Mouse (Mus musculus) right cerebral cortex, postnatal 10 days (tissue): ENCODE results near the gene Tubgcp3.
"Not testable (repeated sequence)": the region's sequence is repeated elsewhere in the genome, so short reads cannot be mapped to it uniquely, and the experiment has no call there.

Experiments used
- DNase-seq, 2 experiments: peaks; one replicate each; pipeline ENCODE4 v3.0.0; 2021; ENCODE audit warnings: low spot score in 2 of 2

Gene Tubgcp3

GRCm38 (mm10) chr8:12672056-12672881 lies at the start of gene Tubgcp3:
Gene Tubgcp3 (minus strand): TSS chr8:12672248.
- DNase-seq: peak; percentile 93 to 95

GRCm38 (mm10) chr8:12719091-12719490 lies 47.0 kb upstream of the Tubgcp3 start:
- no peak for DNase-seq

DNA sequence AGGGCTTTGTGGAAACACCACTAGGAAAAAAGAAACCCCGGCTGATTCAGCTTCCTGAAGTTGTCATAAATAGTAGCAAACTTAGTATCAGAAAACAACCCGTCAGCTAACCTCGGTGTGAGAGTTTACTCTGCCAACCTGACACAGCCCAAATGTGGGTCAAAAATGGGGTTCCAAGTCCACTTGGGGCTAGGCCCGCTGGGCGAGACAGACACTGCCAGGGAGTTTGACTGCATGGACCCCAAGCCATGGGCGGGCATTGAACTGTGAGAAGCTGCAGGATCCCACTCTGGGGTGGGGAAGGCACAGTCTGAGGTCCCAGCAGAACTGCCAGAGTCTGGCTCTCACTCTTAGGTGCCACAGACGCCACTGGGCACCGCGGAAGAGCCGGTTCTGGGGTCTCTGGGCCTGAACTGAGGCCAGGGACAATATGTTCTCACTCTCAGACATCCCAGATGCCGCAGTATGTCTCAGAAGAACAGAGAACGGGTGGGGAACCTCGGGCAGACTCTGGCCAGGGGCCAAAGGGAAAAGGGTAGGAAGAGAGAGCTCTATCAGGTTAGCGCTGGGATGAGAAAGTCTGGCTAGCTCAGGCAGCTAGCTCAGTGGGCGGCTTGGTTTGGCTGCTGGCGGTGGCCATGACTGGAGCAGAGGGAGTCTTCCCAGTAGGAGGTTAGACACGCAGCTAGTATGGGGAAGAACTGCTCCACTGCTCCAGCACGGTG lies 44.0 kb upstream of the Tubgcp3 start:
- no peak for DNase-seq

- DNase-seq: no peak
Measured at GRCm38 (mm10) chr8:12711623-12712022, 39.6 kb upstream of the Tubgcp3 start.

DNA sequence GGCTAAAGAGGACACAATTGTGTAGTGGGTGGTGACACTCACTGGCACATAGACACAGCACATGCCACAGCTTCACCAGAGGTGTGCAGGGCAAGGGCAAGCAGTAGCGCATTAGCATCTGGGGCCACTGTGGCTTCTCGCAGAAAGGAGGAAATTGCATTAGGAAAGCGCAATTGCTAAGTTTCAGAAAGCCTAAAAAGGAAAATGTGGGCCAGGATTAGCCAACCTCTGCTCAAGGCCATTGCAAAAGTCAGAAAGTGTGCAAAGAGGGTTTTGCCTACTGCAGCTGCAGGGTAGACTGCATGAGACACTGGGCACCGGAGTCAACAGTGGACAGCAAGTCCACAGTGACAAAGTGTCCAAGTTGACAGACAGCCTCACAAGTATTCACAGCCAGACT lies 31.5 kb upstream of the Tubgcp3 start:
- DNase-seq: no peak

GRCm38 (mm10) chr8:12702290-12702689 lies 30.2 kb upstream of the Tubgcp3 start:
- no peak for DNase-seq

GRCm38 (mm10) chr8:12698660-12699277 lies 26.7 kb upstream of the Tubgcp3 start:
- DNase-seq: no peak

GRCm38 (mm10) chr8:12688851-12689250 lies 16.8 kb upstream of the Tubgcp3 start:
- DNase-seq: peak in 1 of 2 experiments; percentile 27

DNA sequence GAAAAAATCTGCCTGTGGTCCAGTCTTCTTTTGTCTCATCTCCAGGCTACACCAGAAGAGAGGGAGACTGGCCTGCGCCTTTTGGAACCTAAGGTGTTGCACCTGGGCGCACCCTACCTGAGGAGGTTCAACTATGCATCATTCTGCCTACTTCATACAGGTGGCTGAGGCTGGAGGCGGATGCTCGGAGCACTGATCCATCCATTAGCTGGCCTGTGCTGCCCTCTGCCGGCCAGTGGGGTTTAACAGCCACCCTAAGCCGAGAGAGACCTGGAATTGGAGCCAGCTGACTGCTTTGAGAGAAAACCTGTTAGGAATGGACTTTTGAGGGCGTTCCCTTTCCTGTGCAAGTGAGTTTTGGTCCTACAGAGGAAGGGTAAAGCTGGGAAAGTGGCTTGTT lies 5.5 kb upstream of the Tubgcp3 start:
- peak; percentile 80 to 89 for DNase-seq

GRCm38 (mm10) chr8:12671473-12672055 lies 484 bp downstream of the Tubgcp3 start:
- DNase-seq: no peak

DNA sequence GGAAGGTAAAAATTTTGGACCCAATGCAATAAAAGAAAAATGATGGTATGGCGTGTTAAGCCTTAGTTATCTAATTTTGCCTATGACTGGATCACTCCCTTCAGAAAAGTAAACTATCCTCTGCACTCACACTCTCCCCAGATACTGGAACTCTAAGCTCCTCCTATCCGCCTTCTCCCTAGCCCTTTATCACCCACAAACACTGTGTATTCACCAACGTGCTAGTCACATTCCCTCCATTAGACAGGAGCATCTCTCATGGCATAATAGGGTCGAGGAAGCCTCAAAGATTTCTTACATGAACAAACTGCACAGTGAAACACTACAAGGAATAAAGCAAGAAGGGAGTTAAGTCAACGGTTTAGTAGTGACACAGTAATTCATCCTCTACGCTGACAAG lies 1.1 kb downstream of the Tubgcp3 start:
- no peak for DNase-seq

DNA sequence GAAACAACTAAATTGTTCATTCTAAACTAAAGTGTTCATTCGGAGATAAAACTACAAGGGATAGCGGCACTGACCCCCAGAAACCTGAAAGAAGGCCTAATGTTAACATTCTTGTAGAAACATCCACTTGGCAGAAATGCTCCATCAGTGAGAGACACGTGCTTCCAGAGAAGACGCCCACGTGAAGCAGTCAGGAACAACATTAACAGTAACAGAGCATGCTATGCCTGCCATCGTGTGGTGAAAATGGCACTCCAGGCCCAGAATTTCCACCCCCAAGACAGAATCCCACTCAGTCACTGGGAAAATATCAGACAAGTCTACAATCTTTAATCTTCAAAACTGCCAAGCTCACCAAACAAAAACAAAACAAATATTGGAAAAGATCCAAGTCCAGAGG lies 3.2 kb downstream of the Tubgcp3 start:
- peak; percentile 70 to 81 for DNase-seq

DNA sequence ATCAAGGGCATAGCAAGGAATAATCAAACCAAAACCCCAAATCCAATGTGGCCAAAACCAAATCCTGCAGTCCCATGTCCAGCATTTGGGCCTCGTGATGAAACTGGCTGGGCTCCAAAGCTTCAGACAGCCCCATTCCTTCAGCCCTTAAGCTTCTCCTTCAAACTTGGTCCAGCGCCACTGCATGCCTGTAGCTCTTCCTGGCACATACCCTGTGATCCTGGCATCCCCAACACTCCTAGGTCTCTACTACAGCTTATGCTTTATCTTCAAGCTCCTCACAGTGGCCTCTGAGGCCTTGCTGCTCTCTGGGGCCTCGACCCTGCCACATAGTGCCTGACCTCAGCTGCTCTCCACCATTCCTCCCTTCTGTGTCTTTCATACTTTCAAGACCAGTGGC lies 5.5 kb downstream of the Tubgcp3 start:
- not testable (repeated sequence) for DNase-seq

DNA sequence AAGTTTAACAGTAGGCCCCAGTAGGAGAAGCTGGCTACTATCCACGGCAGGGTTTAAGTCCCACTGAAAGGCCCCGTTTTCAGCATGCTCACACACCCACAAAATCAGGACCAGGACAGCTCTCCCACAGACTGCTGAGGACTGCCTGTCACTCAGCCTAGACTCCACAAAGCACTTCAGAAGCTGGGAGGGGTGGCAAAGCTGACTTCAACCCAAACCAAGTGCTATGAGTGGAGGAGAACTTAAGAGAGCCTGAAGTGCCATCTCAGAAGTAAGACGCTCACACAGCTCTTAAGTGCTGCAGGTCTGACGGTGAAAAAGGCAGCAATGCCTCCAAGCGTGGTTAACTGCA lies 9.0 kb downstream of the Tubgcp3 start:
- no peak for DNase-seq

DNA sequence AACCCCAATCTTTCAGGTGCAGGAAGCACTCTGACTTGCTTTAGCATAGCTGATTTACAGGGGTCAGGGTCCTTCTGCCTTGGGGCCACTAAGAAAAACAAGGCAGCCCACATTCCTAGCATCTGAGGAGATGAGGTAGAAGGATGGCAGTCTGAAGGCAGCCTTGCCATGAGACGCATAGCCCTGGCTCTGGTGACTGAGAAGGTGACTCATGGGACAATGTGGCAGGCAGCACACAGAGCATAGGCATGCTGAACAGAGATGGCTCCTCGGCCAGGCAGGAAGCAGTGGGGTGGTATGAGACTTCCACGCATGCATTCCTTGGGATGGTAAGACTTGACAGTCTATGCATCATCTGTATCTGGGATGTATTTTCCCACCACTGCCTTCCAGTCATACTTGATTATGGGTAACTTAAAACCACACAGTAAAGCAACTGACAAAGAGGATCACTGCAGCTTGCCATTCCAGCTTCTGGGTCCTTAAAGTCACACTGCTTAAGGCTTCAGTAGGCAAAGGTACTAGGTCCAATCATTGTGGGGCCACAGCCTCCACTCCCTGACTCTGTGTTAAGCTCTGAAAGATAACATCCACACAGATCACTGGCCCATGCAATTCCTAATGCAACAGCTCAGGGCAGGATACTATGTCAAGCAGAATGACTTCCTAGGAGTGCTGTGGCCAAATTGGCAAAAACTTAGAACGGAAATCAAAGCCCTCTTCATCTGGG lies 9.5 kb downstream of the Tubgcp3 start:
- no peak for DNase-seq

- no peak for DNase-seq
Measured at GRCm38 (mm10) chr8:12657411-12657810, 14.6 kb downstream of the Tubgcp3 start.

- no peak for DNase-seq
Measured at GRCm38 (mm10) chr8:12651246-12651645, 20.8 kb downstream of the Tubgcp3 start.

DNA sequence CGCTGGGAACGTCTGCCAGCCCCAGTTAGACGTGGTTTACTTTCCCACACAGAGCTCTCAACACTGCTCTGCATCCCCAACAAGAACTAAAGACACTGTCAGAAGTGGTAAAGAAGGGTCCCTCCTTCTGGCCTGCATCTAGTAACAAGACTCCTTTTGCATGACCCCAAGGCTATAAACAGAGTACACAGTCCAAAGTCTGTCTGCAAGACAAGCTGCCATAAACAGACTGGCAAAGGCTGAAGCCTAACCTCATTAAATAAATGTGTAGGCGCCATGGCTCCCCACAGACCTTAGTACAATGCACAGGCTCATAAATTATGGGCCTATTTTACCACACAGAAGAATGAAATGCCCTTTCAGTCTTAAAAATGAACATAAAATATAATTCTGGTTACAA lies 21.6 kb downstream of the Tubgcp3 start:
- DNase-seq: no peak

DNA sequence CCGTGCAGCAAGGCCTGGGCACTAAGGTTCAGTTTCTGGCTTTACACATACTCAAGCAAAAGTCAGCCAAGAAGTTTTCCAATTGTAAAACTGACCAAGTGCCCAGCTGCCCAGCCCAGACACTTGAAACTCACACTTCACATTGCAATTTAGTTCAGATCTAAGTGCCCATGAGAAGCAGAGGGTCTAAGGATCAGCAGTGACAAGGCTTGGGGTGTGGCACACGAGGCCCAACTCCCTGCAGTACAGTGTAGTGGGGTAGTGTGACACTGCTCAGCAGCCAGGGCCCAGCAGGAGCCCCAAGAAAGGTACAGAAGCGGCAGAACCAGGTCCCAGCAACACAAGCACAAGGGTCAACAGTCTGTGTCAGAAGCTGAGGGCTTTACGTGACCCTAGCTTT lies 23.1 kb downstream of the Tubgcp3 start:
- no peak for DNase-seq

GRCm38 (mm10) chr8:12646536-12646935 lies 25.5 kb downstream of the Tubgcp3 start:
- no peak for DNase-seq

DNA sequence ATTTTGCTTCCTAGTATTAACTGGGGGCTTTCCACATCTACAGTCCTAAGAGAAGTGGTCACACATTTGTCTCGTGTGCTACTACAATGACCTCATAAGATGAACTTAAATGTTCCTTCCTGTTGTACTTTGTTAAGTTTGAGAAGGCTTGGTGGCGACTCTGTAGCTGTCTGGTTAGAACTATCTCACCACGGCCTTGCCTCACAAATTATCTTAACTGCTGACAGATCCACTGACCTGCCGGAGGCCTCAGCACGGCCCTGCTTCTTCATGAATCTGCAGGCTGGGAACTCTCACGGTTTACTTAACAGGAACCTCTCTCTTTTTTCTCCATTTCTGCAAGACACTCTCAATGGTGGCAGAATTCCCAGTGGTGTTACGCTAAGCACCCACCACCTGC lies 27.2 kb downstream of the Tubgcp3 start:
- DNase-seq: no peak

DNA sequence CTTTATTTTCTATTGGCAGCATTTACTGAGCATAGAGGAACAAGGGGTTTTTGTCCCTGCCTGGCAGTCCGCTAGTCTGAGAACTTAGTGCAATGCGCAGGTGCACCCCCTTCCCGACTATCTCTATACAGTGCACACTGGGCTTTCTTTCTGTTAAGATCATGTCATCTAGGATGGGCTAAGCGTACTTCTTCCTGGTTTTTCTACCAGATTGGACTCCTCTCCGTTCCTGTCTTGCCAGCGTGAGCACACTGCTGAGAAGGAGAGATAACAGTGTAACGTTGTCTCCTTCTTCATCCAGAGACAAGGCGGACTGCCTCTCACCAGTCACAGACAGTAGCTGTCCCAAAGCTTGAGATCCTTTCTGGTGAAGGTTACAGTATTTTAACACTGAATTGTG lies 27.7 kb downstream of the Tubgcp3 start:
- no peak for DNase-seq
